Mouse (Mus musculus) left cerebral cortex, adult 2 months (tissue): ENCODE results near the gene Pbld2. TPM values are rescaled to one million over a fixed set of nuclear protein-coding genes. Genes with fewer than 3 reads are reported as not detected.

Experiments
- DNase-seq, 2 experiments: peaks; one replicate each; pipeline ENCODE4 v3.0.0; 2021 to 2022; ENCODE audit warnings: low spot score in 2 of 2, mixed read lengths in 1 of 2; ENCODE audit errors: extremely low spot score in 1 of 2
- H3K27ac ChIP-seq: fragments of 200-600 bp; 2 replicates; pipeline ENCODE4 v1.8.1; 2022
- H3K4me3 ChIP-seq: fragments of 200-600 bp; 2 replicates; pipeline ENCODE4 v1.8.1; 2022
- CTCF ChIP-seq: fragments of 200-600 bp; IDR thresholded peaks from 2 replicates; pipeline ENCODE4 v1.8.1; 2022; ENCODE audit warnings: antibody characterized with exemption, mild to moderate bottlenecking, moderate library complexity
- intact Hi-C: fragments of 180-260 bp; cut with DNase I; formaldehyde crosslinking; loops from one replicate; pipeline ENCODE4 v1.15.1; 2025
- total RNA-seq, 2 experiments: library from RNA; stranded (reverse); gene quantifications; 2 replicates each; pipeline ENCODE4 v1.2.3; 2021

The Pbld2 gene
- total RNA-seq, 2 experiments from 2014 or later = 2.7 to 3.3 TPM

DNA sequence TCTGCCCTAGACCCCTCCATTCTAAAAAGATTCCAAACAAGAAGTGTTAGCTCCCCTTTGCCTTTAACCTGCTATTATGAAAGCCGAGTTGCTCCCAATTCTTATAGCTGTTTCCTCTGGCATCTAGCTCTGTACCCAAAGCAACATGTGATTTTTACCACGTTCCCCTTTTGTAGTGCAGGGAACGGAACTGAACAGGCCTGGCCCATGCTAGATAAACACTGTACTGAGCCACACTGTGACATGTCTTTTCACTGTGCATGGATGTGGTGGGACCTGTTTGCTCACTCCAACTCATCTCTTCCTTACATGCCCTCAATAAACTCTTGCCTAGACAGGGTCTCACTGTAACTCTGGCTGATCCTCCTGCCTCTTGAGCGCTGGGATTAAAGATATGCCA, 13.8 kb upstream of the Pbld2 start:
- no peak overlapping the region for H3K4me3 ChIP-seq
- no peak overlapping the region for H3K27ac ChIP-seq
- TF ChIP-seq CTCF = no peak

DNA sequence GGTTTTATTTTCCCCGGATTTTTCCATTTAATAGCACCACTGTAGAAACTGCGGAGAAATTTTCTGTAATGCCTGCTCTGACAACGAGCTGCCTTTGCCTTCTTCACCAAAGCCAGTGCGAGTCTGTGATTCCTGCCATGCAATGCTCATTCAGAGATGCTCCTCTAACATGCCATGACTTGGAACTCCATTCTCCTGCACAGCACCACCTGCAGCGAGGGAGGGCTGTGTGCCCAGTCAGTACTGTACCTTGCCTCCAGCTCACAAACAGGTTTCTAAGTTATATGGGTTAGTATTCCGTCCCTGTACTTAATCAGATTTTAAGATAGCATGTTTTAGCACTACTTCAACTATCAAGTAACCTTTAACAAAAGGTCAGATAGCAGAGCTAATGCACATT, 12.6 kb upstream of the Pbld2 start:
- DNase-seq = no peak
- Histone ChIP-seq H3K27ac (no peak overlapping the region), H3K4me3 (no peak overlapping the region)
- TF ChIP-seq CTCF = no peak
- intact Hi-C loops = no loop called here

More for the DNA sequence above, 13.8 kb upstream of the Pbld2 start:
- DNase-seq = no peak
- intact Hi-C loops = no loop called here

- no peak overlapping the region for H3K4me3 ChIP-seq
- TF ChIP-seq CTCF = no peak
These were observed 10.6 kb upstream of the Pbld2 start for GRCm38 (mm10) chr10:63013476-63013875.

DNA sequence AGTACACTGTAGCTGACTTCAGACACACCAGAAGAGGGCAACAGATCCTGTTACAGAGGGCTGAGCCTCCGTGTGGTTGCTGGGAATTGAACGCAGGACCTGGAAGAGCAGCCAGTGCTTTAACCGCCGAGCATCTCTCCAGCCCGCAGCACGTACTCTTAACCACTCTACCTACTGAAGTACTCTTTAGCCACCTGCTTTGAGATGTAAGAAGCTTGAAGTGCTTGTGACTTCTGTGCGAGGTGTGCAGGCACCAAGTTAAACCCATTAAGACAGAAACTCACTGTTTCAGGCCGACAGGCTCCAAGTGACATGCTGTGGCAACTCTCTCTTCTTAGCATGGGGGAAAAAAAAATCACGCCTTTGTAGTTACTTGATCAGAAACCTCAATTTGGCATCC, 9.9 kb upstream of the Pbld2 start:
- H3K27ac ChIP-seq = no peak overlapping the region
- no peak for DNase-seq

More at GRCm38 (mm10) chr10:63013476-63013875, 10.6 kb upstream of the Pbld2 start:
- intact Hi-C loops = no loop called here
- no peak for DNase-seq
- H3K27ac ChIP-seq = no peak overlapping the region

DNA sequence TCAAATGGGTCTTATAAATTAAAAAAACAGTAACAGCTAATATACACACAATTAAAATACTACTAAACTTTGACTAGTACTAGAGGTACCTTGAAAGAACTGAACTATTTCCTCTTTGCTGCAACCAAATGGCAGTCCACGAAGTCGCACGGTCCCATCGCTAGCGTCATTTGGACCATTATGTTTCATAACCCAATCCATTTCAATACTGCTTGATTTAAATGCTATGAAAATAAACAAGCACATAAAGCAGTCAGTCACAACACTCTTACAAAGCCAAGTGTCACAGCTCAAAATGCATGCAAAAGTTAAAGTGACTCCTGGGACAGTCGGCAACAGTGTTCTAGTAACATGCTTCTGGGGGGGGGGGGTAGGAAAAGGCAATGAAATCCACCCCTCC, 4.8 kb upstream of the Pbld2 start:
- TF ChIP-seq CTCF = no peak
- Histone ChIP-seq H3K4me3 (no peak overlapping the region), H3K27ac (no peak overlapping the region)
- intact Hi-C loops = no loop called here
- DNase-seq = no peak

More for the DNA sequence above, 9.9 kb upstream of the Pbld2 start:
- no peak; the same call in 1 of the 2 replicates for TF ChIP-seq CTCF
- H3K4me3 ChIP-seq = no peak overlapping the region
- intact Hi-C loops = no loop called here

- TF ChIP-seq CTCF = no peak
- DNase-seq = no peak
- Histone ChIP-seq H3K4me3 (peak overlapping the region; percentile 85), H3K27ac (no peak overlapping the region)
- intact Hi-C loops = loop anchor here (5.0 to 10.0 kb wide), 6 partner anchors 46 to 534 kb away; partner anchors contain the start of genes Dnajc12, Herc4, Sirt1 and Vps26a
These were observed 2.4 kb upstream of the Pbld2 start for GRCm38 (mm10) chr10:63021702-63022101.

GRCm38 (mm10) chr10:63022541-63023120, 1.5 kb upstream of the Pbld2 start:
- TF ChIP-seq CTCF = no peak
- H3K4me3 ChIP-seq = peak overlapping the region; percentile 85
- H3K27ac ChIP-seq = peak overlapping the region; percentile 100
- DNase-seq = no peak
- intact Hi-C loops = loop anchor here (1.0 to 10.0 kb wide), 7 partner anchors 42 to 535 kb away; partner anchors contain the start of genes Dnajc12, Herc4, Rufy2 and Sirt1

- peak; percentile 63 to 68 for DNase-seq
- Histone ChIP-seq H3K4me3 (peak overlapping the region; percentile 85), H3K27ac (peak overlapping the region; percentile 100)
- TF ChIP-seq CTCF = no peak
- intact Hi-C loops = loop anchor here (1.0 to 10.0 kb wide), 7 partner anchors 43 to 536 kb away; partner anchors contain the start of genes Dnajc12, Herc4, Rufy2 and Sirt1
These were observed 880 bp upstream of the Pbld2 start for GRCm38 (mm10) chr10:63023121-63023748.

DNA sequence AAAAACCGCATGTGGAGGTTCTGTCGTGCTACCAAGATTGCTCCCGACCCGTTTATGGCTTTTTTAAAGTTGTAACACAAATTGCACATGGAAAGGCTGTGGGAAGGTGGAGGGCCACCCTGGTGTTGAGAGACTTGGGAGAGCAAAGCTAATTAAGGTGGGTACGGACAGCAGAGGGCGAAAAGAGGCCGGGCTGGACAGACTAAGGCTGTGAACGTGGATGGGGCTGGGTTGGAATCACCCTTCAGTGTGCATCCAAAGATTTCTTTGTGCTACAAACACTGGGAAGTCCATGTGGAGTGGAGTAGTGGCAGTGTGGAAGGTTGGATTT, 430 bp downstream of the Pbld2 start:
- peak; percentile 48 to 55 for DNase-seq
- H3K27ac ChIP-seq = peak overlapping the region; percentile 100
- TF ChIP-seq CTCF = peak; percentile 36
- peak overlapping the region; percentile 85 for H3K4me3 ChIP-seq
- intact Hi-C loops = loop anchor here (1.0 to 10.0 kb wide), 7 partner anchors 43 to 537 kb away; partner anchors contain the start of genes Dnajc12, Herc4, Sirt1 and Vps26a

DNA sequence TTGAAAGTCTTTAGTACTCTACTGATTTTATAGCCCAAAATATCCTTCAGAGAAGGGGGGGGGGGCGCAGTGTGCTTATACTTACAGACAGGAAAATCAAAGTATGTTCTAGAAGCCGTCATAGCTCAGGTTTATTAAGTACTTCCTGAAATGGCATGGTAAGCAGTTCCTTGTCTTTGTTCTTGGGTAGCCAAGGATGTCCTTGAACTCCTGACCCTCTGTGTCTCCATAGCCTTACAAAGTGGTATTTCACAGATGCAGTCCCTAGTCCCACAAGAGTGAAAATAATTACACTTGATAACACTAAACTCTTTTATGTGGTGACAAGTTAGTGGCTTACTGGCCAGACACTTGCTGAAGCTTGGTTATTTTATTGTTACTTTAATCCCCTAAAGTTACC, 901 bp downstream of the Pbld2 start:
- TF ChIP-seq CTCF = no peak
- Histone ChIP-seq H3K4me3 (peak overlapping the region; percentile 85), H3K27ac (peak overlapping the region; percentile 100)
- DNase-seq = no peak
- intact Hi-C loops = loop anchor here (10.0 kb wide), 3 partner anchors 90 to 360 kb away; partner anchors contain the start of genes Dnajc12, Herc4 and Sirt1

DNA sequence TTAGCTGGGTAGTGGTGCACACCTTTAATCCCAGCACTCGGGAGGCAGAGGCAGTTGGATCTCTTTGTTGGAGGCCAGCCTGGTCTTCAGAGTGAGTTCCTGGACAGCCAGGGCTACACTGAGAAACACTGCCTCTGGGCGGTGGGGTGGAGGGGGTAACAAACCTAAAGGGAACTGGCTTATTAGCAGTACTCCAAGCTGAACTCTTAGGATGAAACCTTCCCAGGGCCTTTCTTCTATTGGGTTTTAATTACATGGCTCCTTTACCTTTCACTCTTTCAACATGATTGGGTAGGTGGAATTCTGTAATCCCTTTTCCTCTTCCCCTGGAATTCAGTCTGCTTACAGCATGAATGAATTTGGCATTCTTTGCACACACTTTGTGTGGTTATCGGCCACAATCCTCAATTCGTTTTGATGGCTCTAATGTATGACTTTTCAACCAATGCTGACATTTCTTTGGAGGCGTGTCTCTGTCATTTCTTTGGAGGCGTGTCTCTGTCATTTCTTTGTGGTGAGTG, 1.4 kb downstream of the Pbld2 start:
- Histone ChIP-seq H3K27ac (peak overlapping the region; percentile 50; the same call in 1 of the 2 replicates), H3K4me3 (no peak overlapping the region)
- no peak for DNase-seq
- intact Hi-C loops = loop anchor here (10.0 kb wide), 3 partner anchors 89 to 359 kb away; partner anchors contain the start of genes Dnajc12, Herc4 and Sirt1
- TF ChIP-seq CTCF = no peak
